Mouse (Mus musculus): ENCODE data around the gene Casc1. TPM values are rescaled to one million over a fixed set of nuclear protein-coding genes. Genes with fewer than 3 reads are reported as not detected.

Gene Casc1
- polyA plus RNA-seq (2016; fragmentation: Nextera tagmentation; extraction: Ambion mirVana): 0.38 and 0.45 TPM in 2 replicates

DNA sequence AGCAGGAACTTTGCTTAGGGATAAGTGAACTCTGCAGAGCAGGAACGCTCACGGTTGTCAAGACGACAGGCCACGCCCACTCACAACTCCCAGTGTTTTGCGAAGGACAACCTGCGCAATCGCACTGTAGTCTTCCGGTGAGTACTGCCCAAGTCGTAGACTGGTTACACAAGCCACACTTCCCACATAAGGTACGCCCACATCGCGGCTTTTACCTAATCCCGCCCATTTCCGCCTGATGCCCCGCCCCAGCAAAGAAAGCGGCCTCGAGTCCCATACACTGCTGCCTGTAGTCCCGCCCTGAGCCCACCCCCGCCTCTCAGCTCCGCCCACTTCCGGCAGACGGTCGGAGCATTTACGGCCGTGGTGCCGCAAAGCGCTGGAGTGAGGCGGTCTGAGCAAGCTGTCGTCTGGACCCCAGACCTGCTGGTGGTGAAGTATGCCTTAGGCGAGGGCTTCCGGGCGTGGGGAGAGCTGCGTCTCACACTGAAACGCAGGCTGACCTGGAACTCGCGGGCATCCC, at the start of gene Casc1, which contains the start of gene Etfrf1:
Casc1 (minus strand) TSS at position 190 of the 523 bp plus-strand sequence.
Etfrf1 (plus strand) TSS at position 319 of the 523 bp plus-strand sequence.
- no peaks in the 10 kb centered on the region for H3K27me3 ChIP-seq (ENCODE audit: insufficient read depth, poor library complexity, severe bottlenecking)
- WGBS: under 1% methylated on average over 36 of the region's 36 CpGs
- H3K9me3 ChIP-seq: no peaks in the 10 kb centered on the region
- peaks cover 2% of the 10 kb centered on the region for H3K36me3 ChIP-seq
- H3K27ac ChIP-seq: peak within 1 kb of the TSS; percentile 97
- H3K4me1 ChIP-seq: peaks cover 10% of the 10 kb centered on the region; the same call in 1 of the 2 replicates
- H3K4me3 ChIP-seq: peak within 1 kb of the TSS; percentile 81
- peak; percentile 100 for DNase-seq (ENCODE audit: low spot score)

DNA sequence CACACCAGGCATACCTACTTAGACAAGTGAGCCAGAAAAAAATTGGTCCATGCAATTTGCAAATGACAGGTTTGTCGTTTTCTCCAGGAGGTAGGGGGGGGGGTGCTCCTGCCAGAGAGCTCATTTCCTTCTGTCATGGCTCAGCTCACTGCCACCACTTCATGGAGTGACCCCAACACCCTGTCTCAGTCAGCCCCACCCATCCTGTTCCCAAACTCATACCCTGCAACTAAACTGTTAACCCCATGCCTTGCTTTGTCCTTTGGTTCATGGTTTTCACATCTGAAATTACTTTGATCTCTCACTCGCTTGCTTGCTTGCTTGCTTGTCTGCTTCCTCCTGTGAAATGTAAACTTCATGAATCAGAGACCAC, 45.9 kb upstream of the Casc1 start:
- WGBS: 53% methylated on average over 2 of the region's 2 CpGs
- Histone ChIP-seq H3K9me3 (no peaks in the 10 kb centered on the region), H3K36me3 (no peaks in the 10 kb centered on the region), H3K27ac (no peak overlapping the region), H3K27me3 (ENCODE audit: insufficient read depth, poor library complexity, severe bottlenecking) (peaks cover 92% of the 10 kb centered on the region), H3K4me3 (no peak overlapping the region), H3K4me1 (no peaks in the 10 kb centered on the region)
- no peak for DNase-seq (ENCODE audit: low spot score)

DNA sequence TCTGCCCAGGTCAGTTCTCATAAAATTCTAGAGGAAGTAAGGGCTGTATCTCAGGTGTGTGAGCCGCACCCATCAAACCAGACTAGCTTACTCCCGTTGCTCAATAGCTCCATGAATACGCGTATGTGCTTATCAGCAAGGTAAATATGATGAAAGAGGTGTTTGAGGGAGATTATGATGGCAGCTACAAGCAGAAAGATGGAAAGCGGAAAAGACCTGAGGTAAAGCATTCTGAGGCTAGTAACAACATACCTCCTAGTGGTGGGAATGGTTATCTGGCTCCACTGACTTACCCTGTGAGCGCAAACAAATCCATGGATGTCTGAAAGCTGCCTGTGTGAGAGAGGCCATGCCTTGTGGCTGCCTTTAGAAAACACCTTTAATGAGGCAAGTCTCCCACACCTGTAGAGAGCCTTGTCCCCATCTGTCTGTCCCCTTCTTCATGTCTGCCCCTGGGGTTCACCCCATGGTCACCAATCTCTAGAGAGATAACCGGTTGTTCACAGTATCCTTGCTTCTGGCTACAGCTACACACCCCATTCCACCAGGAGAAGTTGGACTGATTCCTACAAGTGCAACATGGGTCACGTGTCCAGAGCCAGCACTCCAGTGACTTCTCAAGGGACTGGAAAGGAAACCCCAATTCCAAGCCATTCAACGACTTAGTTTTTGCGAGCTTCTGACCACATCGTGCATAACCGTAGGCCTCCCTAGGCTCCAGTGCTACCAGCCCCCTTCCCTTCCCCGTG, 45.3 kb upstream of the Casc1 start:
- no peak for DNase-seq (ENCODE audit: low spot score)
- Histone ChIP-seq H3K27ac (no peak overlapping the region), H3K27me3 (ENCODE audit: insufficient read depth, poor library complexity, severe bottlenecking) (peaks cover 92% of the 10 kb centered on the region), H3K9me3 (no peaks in the 10 kb centered on the region), H3K4me3 (no peak overlapping the region), H3K36me3 (no peaks in the 10 kb centered on the region), H3K4me1 (no peaks in the 10 kb centered on the region)
- WGBS: 80% methylated on average over 13 of the region's 13 CpGs

DNA sequence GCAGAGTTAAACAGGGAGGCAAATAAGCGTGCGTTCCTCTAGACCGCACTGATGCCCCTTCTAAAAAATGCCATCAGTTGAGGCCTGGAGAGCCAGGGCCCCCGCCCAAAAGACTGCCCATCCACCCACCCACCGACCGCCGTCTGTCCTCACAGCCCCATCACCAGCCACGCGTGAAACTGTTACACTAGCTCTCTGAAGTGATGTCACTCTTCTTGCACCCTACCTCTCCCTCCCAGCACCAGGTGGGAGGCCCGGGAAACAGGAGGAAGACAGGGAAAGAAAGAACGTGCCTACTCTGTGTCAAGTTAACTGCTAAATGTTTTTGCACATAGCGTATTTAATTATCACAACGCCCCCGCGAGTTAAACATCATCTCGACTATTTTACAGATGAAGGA, 40.0 kb upstream of the Casc1 start:
- Histone ChIP-seq H3K27me3 (ENCODE audit: insufficient read depth, poor library complexity, severe bottlenecking) (peaks cover 53% of the 10 kb centered on the region), H3K4me3 (peak overlapping the region; percentile 94), H3K4me1 (peaks cover 11% of the 10 kb centered on the region), H3K36me3 (peaks cover 7% of the 10 kb centered on the region; the same call in 1 of the 2 replicates), H3K9me3 (no peaks in the 10 kb centered on the region), H3K27ac (peak overlapping the region; percentile 96)
- 11% methylated on average over 16 of the region's 16 CpGs for WGBS
- no peak for DNase-seq (ENCODE audit: low spot score)

DNA sequence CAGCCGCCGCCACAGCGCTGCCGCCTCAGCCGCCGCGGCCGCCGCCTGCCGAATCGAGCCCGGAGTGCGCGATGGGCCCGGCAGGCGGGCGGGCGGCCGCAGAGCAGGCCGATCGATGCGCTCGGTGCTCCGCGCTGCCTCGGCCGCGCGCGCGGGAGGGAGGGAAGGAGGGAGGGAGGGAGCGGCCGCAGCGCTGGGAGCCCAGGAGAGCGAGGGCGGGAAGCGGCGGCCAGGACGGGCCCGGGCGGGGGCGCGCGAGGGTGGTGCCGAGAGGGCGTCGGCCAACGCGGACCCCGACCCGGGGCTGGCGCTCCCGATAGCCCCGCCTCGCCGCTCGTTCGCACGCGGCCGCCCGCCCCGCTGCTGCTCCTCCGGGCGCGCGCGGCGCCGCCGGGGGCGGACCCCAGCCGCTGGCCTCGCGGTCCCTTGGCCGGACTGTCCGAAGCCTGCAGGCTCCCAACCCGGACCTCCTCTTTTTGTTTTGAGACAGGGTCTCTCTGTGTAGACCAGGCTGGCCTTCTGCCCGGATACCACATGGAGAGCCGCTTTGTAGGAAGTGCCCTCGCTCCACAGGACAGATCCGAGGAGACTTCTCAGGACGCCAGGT, 39.5 kb upstream of the Casc1 start, which contains the start of gene Kras:
Kras (minus strand) TSS at position 55 of the 607 bp plus-strand sequence.
- 2% methylated on average over 76 of the region's 83 CpGs for WGBS
- no peaks in the 10 kb centered on the region for H3K9me3 ChIP-seq
- peaks cover 12% of the 10 kb centered on the region; the same call in 1 of the 2 replicates for H3K36me3 ChIP-seq
- peak within 1 kb of the TSS; percentile 96 for H3K27ac ChIP-seq
- DNase-seq (ENCODE audit: low spot score): peak; percentile 95
- H3K27me3 ChIP-seq (ENCODE audit: insufficient read depth, poor library complexity, severe bottlenecking): peaks cover 48% of the 10 kb centered on the region
- H3K4me1 ChIP-seq: peaks cover 11% of the 10 kb centered on the region
- peak within 1 kb of the TSS; percentile 94 for H3K4me3 ChIP-seq

DNA sequence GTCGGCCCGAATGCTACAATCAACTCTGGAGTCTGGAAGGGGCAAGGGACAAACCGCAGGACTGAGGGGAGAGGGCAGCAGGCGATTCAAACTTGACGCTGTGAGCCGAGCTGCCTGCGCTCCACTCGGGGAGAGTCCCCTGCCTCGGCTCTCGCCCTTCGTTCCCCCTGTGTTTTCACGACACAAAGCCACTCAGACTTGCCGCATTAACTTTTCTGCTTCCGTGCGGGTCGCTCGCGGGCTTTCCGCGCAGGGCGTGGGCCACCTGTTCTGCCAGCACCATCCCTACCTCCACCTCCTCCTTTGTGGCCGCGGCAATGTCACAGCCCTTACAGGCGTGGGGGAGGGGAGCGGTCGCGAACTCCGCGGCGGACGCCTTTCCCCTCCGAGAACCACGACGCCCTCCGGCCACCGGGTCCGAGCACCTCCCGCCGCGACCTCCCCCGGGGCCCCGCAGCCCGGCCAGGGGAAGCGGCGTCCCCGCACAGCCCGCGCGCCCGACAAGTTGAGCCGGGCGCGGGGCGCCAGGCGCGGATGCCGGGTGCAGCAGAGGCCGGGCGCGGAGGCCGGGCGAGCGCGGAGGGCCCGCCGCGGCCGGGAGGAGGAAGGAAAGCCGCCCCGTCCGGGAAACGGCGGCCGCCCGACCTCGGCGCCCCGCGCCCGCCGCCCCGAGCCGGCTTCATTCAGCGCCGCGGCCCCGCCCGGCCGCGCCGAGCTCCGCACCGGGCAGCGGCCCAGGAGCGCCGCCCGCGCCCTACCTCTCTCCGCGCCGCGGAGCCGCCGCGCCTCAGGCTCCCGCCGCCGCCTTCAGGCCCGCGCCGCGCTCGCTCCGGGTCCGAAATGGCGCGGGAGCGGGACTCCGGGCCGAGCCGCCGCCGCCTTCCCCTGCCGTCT, 38.7 kb upstream of the Casc1 start:
- Histone ChIP-seq H3K27ac (peak overlapping the region; percentile 96), H3K36me3 (peaks cover 18% of the 10 kb centered on the region), H3K4me1 (peaks cover 11% of the 10 kb centered on the region), H3K9me3 (no peaks in the 10 kb centered on the region), H3K4me3 (peak overlapping the region; percentile 94), H3K27me3 (ENCODE audit: insufficient read depth, poor library complexity, severe bottlenecking) (peaks cover 40% of the 10 kb centered on the region)
- WGBS: 7% methylated on average over 90 of the region's 124 CpGs
- peak; percentile 87 for DNase-seq (ENCODE audit: low spot score)

DNA sequence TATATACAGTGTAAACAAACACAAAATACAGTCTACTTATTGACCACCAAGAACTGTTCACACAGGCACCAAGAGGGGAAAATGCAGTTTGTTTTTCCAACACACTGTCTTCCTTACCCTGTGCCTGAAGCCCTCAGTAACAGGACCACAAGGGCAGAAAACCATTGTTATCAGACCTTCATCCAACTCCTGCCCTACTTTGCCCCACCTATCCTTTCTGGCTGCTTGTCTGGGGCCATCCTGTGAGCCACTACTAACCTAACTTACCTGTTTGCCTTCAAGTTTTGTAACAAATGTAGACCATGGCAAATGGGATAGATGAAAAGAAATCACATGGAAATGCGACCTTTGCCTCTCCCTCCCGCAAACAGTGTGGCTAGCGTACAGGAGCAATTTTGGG, 37.1 kb upstream of the Casc1 start:
- peaks cover 24% of the 10 kb centered on the region; the same call in 1 of the 2 replicates for H3K27me3 ChIP-seq (ENCODE audit: insufficient read depth, poor library complexity, severe bottlenecking)
- no peak for DNase-seq (ENCODE audit: low spot score)
- H3K27ac ChIP-seq: no peak overlapping the region
- WGBS: 83% methylated on average over 3 of the region's 3 CpGs
- H3K36me3 ChIP-seq: peaks cover 23% of the 10 kb centered on the region
- H3K4me1 ChIP-seq: peaks cover 11% of the 10 kb centered on the region
- no peaks in the 10 kb centered on the region for H3K9me3 ChIP-seq
- no peak overlapping the region for H3K4me3 ChIP-seq

DNA sequence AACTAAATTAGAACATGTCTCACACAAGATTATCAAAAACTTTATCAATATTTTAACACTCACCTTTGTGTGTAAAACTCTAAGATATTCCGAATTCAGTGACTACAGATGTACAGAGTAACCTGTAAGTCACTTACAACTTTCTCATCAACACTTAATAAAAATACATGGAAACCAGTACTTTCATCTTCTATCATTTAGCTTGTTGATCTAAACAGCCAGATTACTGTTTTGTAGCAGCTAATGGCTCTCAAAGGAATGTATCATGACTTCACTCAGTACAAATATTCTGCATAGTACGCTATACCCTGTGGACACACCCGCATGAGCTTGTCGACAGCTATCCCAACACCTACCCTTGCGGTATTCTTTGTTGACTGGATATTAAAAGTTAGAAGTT, 36.0 kb upstream of the Casc1 start:
- Histone ChIP-seq H3K9me3 (no peaks in the 10 kb centered on the region), H3K4me3 (no peak overlapping the region), H3K4me1 (peaks cover 11% of the 10 kb centered on the region), H3K27me3 (ENCODE audit: insufficient read depth, poor library complexity, severe bottlenecking) (peaks cover 13% of the 10 kb centered on the region; the same call in 1 of the 2 replicates), H3K27ac (no peak overlapping the region), H3K36me3 (peaks cover 23% of the 10 kb centered on the region)
- WGBS: 86% methylated on average over 5 of the region's 5 CpGs
- no peak for DNase-seq (ENCODE audit: low spot score)

DNA sequence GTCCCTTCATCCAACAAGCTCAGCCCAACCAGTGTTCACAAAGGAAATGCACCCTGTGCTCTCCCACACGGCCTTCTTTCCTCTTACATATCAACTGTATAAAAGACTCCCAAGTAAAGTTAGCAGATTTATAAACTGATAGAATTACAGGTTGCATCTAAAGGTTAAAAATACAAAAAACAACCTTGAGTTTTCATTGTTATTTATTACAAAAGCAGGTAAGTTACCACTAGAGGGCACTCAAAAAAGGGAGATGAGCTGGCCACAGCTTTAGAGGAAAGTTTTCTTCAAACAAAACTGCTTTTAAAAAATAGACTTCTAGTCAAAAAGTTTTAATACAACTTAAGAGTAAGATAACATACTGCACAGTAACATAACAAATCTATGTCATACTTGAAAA, 31.7 kb upstream of the Casc1 start:
- 37% methylated on average over 1 of the region's 1 CpGs for WGBS
- no peak for DNase-seq (ENCODE audit: low spot score)
- no peak overlapping the region for H3K4me3 ChIP-seq
- H3K9me3 ChIP-seq: no peaks in the 10 kb centered on the region
- H3K36me3 ChIP-seq: peaks cover 36% of the 10 kb centered on the region
- no peaks in the 10 kb centered on the region for H3K4me1 ChIP-seq
- no peak overlapping the region for H3K27ac ChIP-seq
- no peaks in the 10 kb centered on the region for H3K27me3 ChIP-seq (ENCODE audit: insufficient read depth, poor library complexity, severe bottlenecking)

DNA sequence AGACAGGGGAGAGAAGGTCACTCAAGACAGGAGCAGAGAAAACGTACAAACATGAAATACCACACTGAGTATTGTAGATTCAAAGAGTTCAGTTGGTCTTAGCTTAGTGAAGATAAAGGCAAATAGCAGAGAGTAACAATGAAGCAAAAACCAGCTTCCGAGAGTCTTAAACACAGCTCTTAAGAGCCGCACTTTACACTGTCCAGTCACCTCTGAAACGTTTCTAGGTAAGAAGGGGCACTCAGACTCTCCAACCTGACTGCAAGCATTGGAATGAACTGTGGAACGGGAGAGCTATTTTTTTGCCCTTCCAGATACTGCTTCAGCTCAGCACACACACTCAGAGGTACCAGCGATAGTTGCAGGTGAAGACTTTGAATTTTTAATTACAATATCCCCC, 29.5 kb upstream of the Casc1 start:
- DNase-seq (ENCODE audit: low spot score): no peak
- H3K9me3 ChIP-seq: no peaks in the 10 kb centered on the region
- H3K36me3 ChIP-seq: peaks cover 23% of the 10 kb centered on the region
- no peaks in the 10 kb centered on the region for H3K4me1 ChIP-seq
- 81% methylated on average over 6 of the region's 6 CpGs for WGBS
- H3K4me3 ChIP-seq: no peak overlapping the region
- H3K27me3 ChIP-seq (ENCODE audit: insufficient read depth, poor library complexity, severe bottlenecking): no peaks in the 10 kb centered on the region
- H3K27ac ChIP-seq: no peak overlapping the region

DNA sequence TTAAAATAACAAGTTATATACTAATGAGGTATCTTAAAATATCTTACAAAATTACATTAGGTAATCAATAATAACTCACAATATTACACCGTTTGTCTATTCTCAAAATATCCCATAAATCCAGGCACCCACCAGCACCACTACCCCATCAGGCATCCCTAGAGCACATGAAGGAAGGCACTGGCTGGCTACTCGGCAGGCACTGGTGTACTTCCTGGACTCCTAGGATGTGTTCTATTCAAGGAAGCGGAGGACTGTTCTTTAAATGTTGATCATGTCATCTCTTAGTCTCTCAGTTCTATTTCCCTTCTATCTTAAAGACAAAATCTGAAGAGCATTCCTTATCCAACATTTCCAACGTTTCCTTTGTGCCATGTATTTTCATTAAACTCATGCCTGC, 26.3 kb upstream of the Casc1 start:
- DNase-seq (ENCODE audit: low spot score): no peak
- no peak overlapping the region for H3K4me3 ChIP-seq
- 72% methylated on average over 4 of the region's 4 CpGs for WGBS
- H3K4me1 ChIP-seq: no peaks in the 10 kb centered on the region
- H3K27me3 ChIP-seq (ENCODE audit: insufficient read depth, poor library complexity, severe bottlenecking): no peaks in the 10 kb centered on the region
- no peak overlapping the region for H3K27ac ChIP-seq
- H3K9me3 ChIP-seq: no peaks in the 10 kb centered on the region
- H3K36me3 ChIP-seq: peaks cover 17% of the 10 kb centered on the region; the same call in 1 of the 2 replicates

DNA sequence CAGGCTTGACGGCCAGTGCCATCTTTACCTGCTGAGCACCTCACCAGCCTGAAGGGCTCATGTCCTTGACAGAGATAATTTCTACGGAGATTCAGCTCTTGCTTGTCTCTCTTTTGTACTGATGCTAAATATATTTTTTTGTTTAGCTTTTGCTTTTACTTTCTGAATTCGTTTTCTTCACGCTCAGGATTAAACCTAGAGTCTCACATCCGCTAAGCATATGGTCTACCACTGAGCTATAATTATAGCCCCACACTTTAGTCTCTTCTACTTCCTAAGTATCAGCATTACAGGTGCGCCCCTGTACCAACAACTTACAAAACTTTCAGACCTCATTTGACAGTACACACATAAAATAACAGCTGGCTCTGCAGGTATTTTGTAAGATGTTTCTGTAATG, 24.6 kb upstream of the Casc1 start:
- H3K27me3 ChIP-seq (ENCODE audit: insufficient read depth, poor library complexity, severe bottlenecking): no peaks in the 10 kb centered on the region
- no peak overlapping the region for H3K4me3 ChIP-seq
- no peaks in the 10 kb centered on the region for H3K9me3 ChIP-seq
- WGBS: 88% methylated on average over 6 of the region's 6 CpGs
- H3K36me3 ChIP-seq: peaks cover 22% of the 10 kb centered on the region
- no peaks in the 10 kb centered on the region for H3K4me1 ChIP-seq
- no peak overlapping the region for H3K27ac ChIP-seq
- DNase-seq (ENCODE audit: low spot score): no peak
